Mouse (Mus musculus): ENCODE measurements around the gene Clint1. TPM values are rescaled to one million over a fixed set of nuclear protein-coding genes. Genes with fewer than 3 reads are reported as not detected.

The Clint1 gene
- 42.9 and 48.7 TPM in 2 replicates for polyA plus RNA-seq (2012; rRNA removed)

DNA sequence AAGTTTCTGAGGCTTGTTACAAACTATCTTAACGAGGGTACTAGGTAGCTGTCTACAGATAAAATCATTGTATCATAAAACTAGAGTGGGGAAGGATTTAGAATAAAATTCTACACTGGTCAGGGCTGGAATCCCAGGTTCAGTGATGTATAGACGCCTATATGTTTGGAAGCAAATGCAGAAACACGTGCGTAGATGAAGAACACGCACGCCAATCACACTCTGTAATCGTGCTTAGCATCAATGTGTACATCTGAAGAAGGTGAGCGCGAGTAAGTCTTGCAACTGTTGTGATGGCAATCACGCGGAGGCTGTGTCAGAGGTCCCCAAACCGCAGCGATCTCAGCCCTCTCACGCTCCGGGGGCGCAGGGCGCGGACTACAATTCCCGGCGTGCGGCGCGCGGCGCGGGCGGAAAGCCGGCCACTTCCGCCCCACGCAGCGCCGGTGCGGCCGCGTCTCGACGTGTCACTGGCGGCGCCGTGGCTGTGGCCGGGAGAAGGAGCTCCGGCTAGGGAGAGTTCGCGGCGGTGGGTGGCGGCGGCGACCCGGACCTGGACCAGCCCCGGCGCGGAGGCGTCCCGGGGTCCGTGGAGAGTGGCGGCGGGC lies at the start of gene Clint1:
Gene Clint1 (plus strand): TSS at position 536 of the 608 bp plus-strand sequence.

DNA sequence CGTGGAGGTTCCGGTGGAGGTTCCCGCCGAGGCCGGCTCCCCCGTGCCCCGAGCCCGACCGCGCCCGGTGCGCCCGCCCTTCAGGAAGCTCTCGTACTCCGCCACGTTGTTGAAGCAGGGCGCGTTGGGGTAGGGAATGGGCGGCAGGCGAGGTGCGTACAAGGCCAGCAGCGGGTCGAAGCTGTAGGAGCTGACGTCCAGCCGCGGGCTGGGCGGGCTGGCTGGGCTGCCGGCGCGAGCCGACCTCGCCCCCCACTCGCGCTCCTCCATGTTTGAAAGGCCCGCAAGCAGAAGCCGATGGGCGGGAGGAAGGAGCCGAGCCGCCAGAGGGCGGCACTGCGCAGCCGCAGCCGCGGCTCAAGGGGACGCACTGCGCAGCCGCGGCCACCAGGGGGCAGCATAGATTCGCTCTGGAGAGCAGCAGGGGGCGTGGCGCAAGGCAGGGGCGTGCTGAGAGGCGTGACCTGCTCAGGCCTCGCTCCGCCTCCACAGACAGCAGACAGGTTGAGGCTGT lies 92.8 kb downstream of the Clint1 start, which contains the start of gene Lsm11:
Gene Lsm11 (minus strand): TSS at position 293 of the 514 bp plus-strand sequence.

GRCm38 (mm10) chr11:45955127-45955627 lies 103.3 kb downstream of the Clint1 start, which contains the start of gene Thg1l:
Thg1l (minus strand) TSS chr11:45955494.

Other genes starting within 250 kb of the Clint1 start
- 1.9 and 2.3 TPM in 2 replicates for gene Lsm11, start 92.9 kb downstream of the Clint1 start, polyA plus RNA-seq (2012; rRNA removed)
- 8.6 and 9.3 TPM in 2 replicates for gene Thg1l, start 103.4 kb downstream of the Clint1 start, polyA plus RNA-seq (2012; rRNA removed)
- gene Sox30, start 128.3 kb downstream of the Clint1 start, polyA plus RNA-seq (2012; rRNA removed), result 0.02 and 0.03 TPM in 2 replicates
- 1.9 TPM in 2 replicates for gene Gm12166, start 200.3 kb downstream of the Clint1 start, polyA plus RNA-seq (2012; rRNA removed)
- gene Adam19, start 203.9 kb downstream of the Clint1 start, polyA plus RNA-seq (2012; rRNA removed), result 1.2 and 1.5 TPM in 2 replicates

All from liver, embryonic 14 days (tissue).